Mouse (Mus musculus) MEL (cell line): Measurements from ENCODE around the gene C1ql4. TPM values are rescaled to one million over a fixed set of nuclear protein-coding genes. Genes with fewer than 3 reads are reported as not detected.

Experiments used
- DNase-seq: peaks from one replicate; pipeline ENCODE4 v3.0.0; 2011; ENCODE audit warnings: low read depth, low spot score
- H3K27ac ChIP-seq: 2 replicates; pipeline ENCODE4 v1.5.1; 2012; ENCODE audit warnings: low read depth, mild to moderate bottlenecking, control low read depth, low read length, moderate library complexity; ENCODE audit not compliant: control insufficient read depth
- H3K27me3 ChIP-seq, 2 experiments: fragments of 150-350 bp in 1 of 2; sonication (generic) in 1 of 2; 2 replicates each; pipeline ENCODE4 v1.6.1; 2012; ENCODE audit warnings: low read length in 2 of 2, mild to moderate bottlenecking in 2 of 2, improper control_type of control experiment in 1 of 2, moderate library complexity in 1 of 2; ENCODE audit not compliant: insufficient read depth in 2 of 2, control insufficient read depth in 1 of 2
- H3K36me3 ChIP-seq, 2 experiments: 2 replicates each; pipeline ENCODE4 v1.6.1; 2012 to 2014; ENCODE audit warnings: low read length in 2 of 2, improper control_type of control experiment in 1 of 2, inconsistent platforms in 1 of 2, mild to moderate bottlenecking in 1 of 2; ENCODE audit not compliant: insufficient read depth in 2 of 2, control insufficient read depth in 1 of 2
- H3K4me1 ChIP-seq, 2 experiments: fragments of 150-350 bp in 1 of 2; sonication (generic) in 1 of 2; 2 replicates each; pipeline ENCODE4 v1.6.1; 2012; ENCODE audit warnings: low read length in 2 of 2, improper control_type of control experiment in 1 of 2, mild to moderate bottlenecking in 1 of 2; ENCODE audit not compliant: insufficient read depth in 2 of 2, control insufficient read depth in 1 of 2
- H3K4me3 ChIP-seq, 2 experiments: fragments of 150-350 bp in 1 of 2; sonication (generic) in 1 of 2; 2 replicates each; pipeline ENCODE4 v1.5.1; 2012; ENCODE audit warnings: low read depth in 2 of 2, low read length in 2 of 2, mild to moderate bottlenecking in 2 of 2, moderate library complexity in 2 of 2, control low read depth in 1 of 2, improper control_type of control experiment in 1 of 2; ENCODE audit not compliant: control insufficient read depth in 1 of 2, insufficient read depth in 1 of 2
- H3K79me2 ChIP-seq: 2 replicates; pipeline ENCODE4 v1.6.1; 2012; ENCODE audit warnings: mild to moderate bottlenecking, low read length, moderate library complexity; ENCODE audit not compliant: control insufficient read depth, poor library complexity, insufficient read depth
- H3K9ac ChIP-seq: 2 replicates; pipeline ENCODE4 v1.6.1; 2012; ENCODE audit warnings: low read depth, mild to moderate bottlenecking, control low read depth, low read length, moderate library complexity; ENCODE audit not compliant: control insufficient read depth, poor library complexity, severe bottlenecking
- H3K9me3 ChIP-seq: fragments of 150-350 bp; sonication (generic); replicated peaks from 2 replicates; pipeline ENCODE4 v1.6.1; 2012; ENCODE audit warnings: mild to moderate bottlenecking, low read length, improper control_type of control experiment, moderate library complexity; ENCODE audit not compliant: insufficient read depth
- BHLHE40 ChIP-seq: IDR thresholded peaks from 2 replicates; pipeline ENCODE4 v1.6.1; 2012; ENCODE audit warnings: low read depth, mild to moderate bottlenecking, inconsistent platforms, low read length, improper control_type of control experiment, borderline replicate concordance
- CHD1 ChIP-seq: IDR thresholded peaks from 2 replicates; pipeline ENCODE4 v1.6.1; 2012; ENCODE audit warnings: low read depth, mild to moderate bottlenecking, inconsistent platforms, low read length, improper control_type of control experiment
- CTCF ChIP-seq, 3 experiments: IDR thresholded peaks in 2 of 3; conservative IDR thresholded peaks in 1 of 3; 2 replicates each; pipeline ENCODE4 v1.5.1; 2011 to 2012; ENCODE audit warnings: low read length in 3 of 3, low read depth in 2 of 3, mild to moderate bottlenecking in 2 of 3, improper control_type of control experiment in 1 of 3, inconsistent platforms in 1 of 3, mixed read lengths in 1 of 3, moderate library complexity in 1 of 3; ENCODE audit not compliant: control insufficient read depth in 1 of 3, insufficient read depth in 1 of 3, poor library complexity in 1 of 3, severe bottlenecking in 1 of 3
- E2F4 ChIP-seq: IDR thresholded peaks from 2 replicates; pipeline ENCODE4 v1.6.1; 2011; ENCODE audit warnings: low read depth, low read length, improper control_type of control experiment, borderline replicate concordance
- EP300 ChIP-seq, 2 experiments: IDR thresholded peaks; 2 replicates each; pipeline ENCODE4 v1.6.1; 2011; ENCODE audit warnings: improper control_type of control experiment in 2 of 2, low read length in 2 of 2, low read depth in 1 of 2, mild to moderate bottlenecking in 1 of 2
- ETS1 ChIP-seq: IDR thresholded peaks from 2 replicates; pipeline ENCODE4 v1.6.1; 2012; ENCODE audit warnings: low read depth, mild to moderate bottlenecking, inconsistent platforms, low read length, improper control_type of control experiment, moderate library complexity
- GATA1 ChIP-seq: IDR thresholded peaks from 2 replicates; pipeline ENCODE4 v1.6.1; 2011; ENCODE audit warnings: low read depth, low read length, improper control_type of control experiment
- MYC ChIP-seq: IDR thresholded peaks from 2 replicates; pipeline ENCODE4 v1.6.1; 2011; ENCODE audit warnings: low read depth, mild to moderate bottlenecking, low read length, improper control_type of control experiment, moderate library complexity
- NELFE ChIP-seq: IDR thresholded peaks from 2 replicates; pipeline ENCODE4 v1.6.1; 2011; ENCODE audit warnings: low read depth, low read length, improper control_type of control experiment
- POLR2AphosphoS5 ChIP-seq: IDR thresholded peaks from 2 replicates; pipeline ENCODE4 v1.6.1; 2012; ENCODE audit warnings: low read depth, borderline replicate concordance, mild to moderate bottlenecking, inconsistent platforms, low read length, moderate library complexity, mixed read lengths
- RCOR1 ChIP-seq: IDR thresholded peaks from 2 replicates; pipeline ENCODE4 v1.6.1; 2012; ENCODE audit warnings: low read depth, mild to moderate bottlenecking, inconsistent platforms, low read length, improper control_type of control experiment
- SIN3A ChIP-seq: IDR thresholded peaks from 2 replicates; pipeline ENCODE4 v1.6.1; 2012; ENCODE audit warnings: low read length, improper control_type of control experiment, inconsistent platforms
- SMC3 ChIP-seq: IDR thresholded peaks from 2 replicates; pipeline ENCODE4 v1.6.1; 2011; ENCODE audit warnings: low read depth, low read length, improper control_type of control experiment
- TAL1 ChIP-seq: IDR thresholded peaks from 2 replicates; pipeline ENCODE4 v1.6.1; 2012; ENCODE audit warnings: mild to moderate bottlenecking, inconsistent platforms, low read length, moderate library complexity, mixed read lengths
- TBP ChIP-seq: IDR thresholded peaks from 2 replicates; pipeline ENCODE4 v1.8.0; 2011; ENCODE audit warnings: low read depth, low read length, improper control_type of control experiment
- UBTF ChIP-seq: IDR thresholded peaks from 2 replicates; pipeline ENCODE4 v1.6.1; 2012; ENCODE audit warnings: low read depth, mild to moderate bottlenecking, inconsistent platforms, low read length, improper control_type of control experiment, moderate library complexity, borderline replicate concordance; ENCODE audit not compliant: insufficient read depth
- ZNF384 ChIP-seq: IDR thresholded peaks from 2 replicates; pipeline ENCODE4 v1.6.1; 2012; ENCODE audit warnings: low read depth, mild to moderate bottlenecking, inconsistent platforms, low read length, improper control_type of control experiment
- polyA plus RNA-seq, 2 experiments: library from polyadenylated mRNA; stranded (reverse) in 1 of 2; unstranded in 1 of 2; fragments of >175 nt in 1 of 2; fragments of >200 nt in 1 of 2; gene quantifications; 2 replicates each; pipeline versions ENCODE4 v1.2.1 to v1.2.4; 2012; ENCODE audit warnings: low replicate concordance in 2 of 2, low read depth in 1 of 2; ENCODE audit not compliant: insufficient read length in 2 of 2, insufficient read depth in 1 of 2, missing spikeins in 1 of 2
- total RNA-seq: library from RNA; depleted of rRNA; stranded (reverse); fragments of 300-350 nt; gene quantifications from 2 replicates; pipeline ENCODE4 v1.2.3, GENCODE M21; 2012

The C1ql4 gene
- total and polyA plus RNA-seq, 3 experiments, result 0.08 to 0.15 TPM; not detected in 1

DNA sequence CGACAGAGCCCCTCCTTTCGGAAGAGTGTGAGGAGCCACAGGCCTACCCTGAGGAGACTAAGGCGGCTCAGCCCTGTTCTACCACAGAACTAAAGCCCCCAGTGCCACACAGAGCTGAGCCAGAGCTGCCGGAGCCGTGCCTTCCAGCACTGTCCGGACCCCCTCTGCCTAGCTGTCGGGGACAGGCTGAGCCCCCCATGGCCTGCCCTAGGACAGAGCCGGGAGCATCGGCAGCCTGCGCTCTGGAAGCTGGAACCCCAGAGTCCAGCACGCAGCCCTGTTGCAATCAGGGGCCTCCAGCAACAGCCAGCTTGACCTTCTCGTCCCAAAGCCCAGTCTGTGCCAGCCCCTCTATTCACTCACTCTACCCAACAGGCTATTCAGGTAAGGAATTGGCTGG is 5.3 kb downstream of the C1ql4 start:
- no peak overlapping the region for H3K9ac ChIP-seq
- H3K79me2 ChIP-seq, result no peaks in the 10 kb centered on the region; the same call in 1 of the 2 replicates
- H3K4me1 ChIP-seq, result no peaks in the 10 kb centered on the region
- H3K27ac ChIP-seq, result no peak overlapping the region
- TF ChIP-seq TBP (no peak), SMC3 (no peak), NELFE (no peak), ZNF384 (no peak), TAL1 (no peak), CHD1 (no peak), BHLHE40 (no peak), E2F4 (no peak), MYC (no peak), RCOR1 (no peak), GATA1 (no peak), POLR2AphosphoS5 (no peak), ETS1 (no peak)
- no peaks in the 10 kb centered on the region for H3K27me3 ChIP-seq
- H3K4me3 ChIP-seq, result no peak overlapping the region
- no peak for DNase-seq
- no peaks in the 10 kb centered on the region for H3K9me3 ChIP-seq
- H3K36me3 ChIP-seq, result peaks cover 0 to 9% of the 10 kb centered on the region in 2 experiments; a peak in 2 of 4 replicates

DNA sequence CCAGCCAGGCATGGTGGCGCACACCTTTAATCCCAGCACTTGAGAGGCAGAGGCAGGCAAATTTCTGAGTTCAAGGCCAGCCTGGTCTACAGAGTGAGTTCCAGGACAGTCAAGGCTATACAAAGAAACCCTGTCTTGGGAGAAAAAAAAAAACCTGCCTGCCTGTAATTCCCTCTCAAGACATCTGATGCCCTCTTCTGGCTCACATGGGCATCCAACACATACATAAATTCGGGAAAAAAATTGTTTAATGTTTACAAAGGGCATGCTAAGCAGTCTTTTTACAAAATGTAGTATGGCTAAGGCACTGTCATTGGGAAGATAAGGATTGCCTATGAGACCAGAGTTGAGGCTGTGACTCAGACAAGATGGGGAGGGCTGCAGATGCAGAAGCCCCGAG is 7.8 kb downstream of the C1ql4 start:
- peaks cover 8 to 9% of the 10 kb centered on the region in 2 experiments for H3K36me3 ChIP-seq
- peaks cover 17% of the 10 kb centered on the region for H3K79me2 ChIP-seq
- H3K27ac ChIP-seq, result no peak overlapping the region
- no peaks in the 10 kb centered on the region for H3K27me3 ChIP-seq
- no peaks in the 10 kb centered on the region for H3K9me3 ChIP-seq
- no peak overlapping the region for H3K9ac ChIP-seq
- H3K4me1 ChIP-seq, result peaks cover 2 to 5% of the 10 kb centered on the region in 2 experiments; a peak in 2 of 4 replicates
- no peak for TF ChIP-seq SIN3A
- TF ChIP-seq CTCF (IDR thresholded peaks at IDR 0.05 in 2 of 3, conservative IDR thresholded peaks at IDR 0.05 in 1 of 3; ENCODE audit: control insufficient read depth in 1 of 3, insufficient read depth in 1 of 3, low read depth in 2 of 3, low read length in 3 of 3, poor library complexity in 1 of 3, severe bottlenecking in 1 of 3), result peak in 1 of 3 experiments; percentile 13; a peak in 1 of 6 replicates
- no peak for TF ChIP-seq UBTF
- no peak for TF ChIP-seq TBP
- TF ChIP-seq EP300 (IDR thresholded peaks at IDR 0.05; ENCODE audit: low read depth in 1 of 2, low read length in 2 of 2), result no peak
- no peak for TF ChIP-seq MYC
- TF ChIP-seq POLR2AphosphoS5, result no peak
- TF ChIP-seq SMC3, result 0 out of 2 replicates have a peak, but pooled peaks have one; percentile 9
- TF ChIP-seq ZNF384, result peak; percentile 51
- no peak overlapping the region for H3K4me3 ChIP-seq
- no peak for DNase-seq
